Mouse (Mus musculus) bone marrow macrophage, adult 2 months (primary cell): Measurements from ENCODE around the gene Uba7. TPM values are rescaled to one million over a fixed set of nuclear protein-coding genes. Genes with fewer than 3 reads are reported as not detected.
"Not testable (repeated sequence)": the region's sequence is repeated elsewhere in the genome, so short reads cannot be mapped to it uniquely, and the experiment has no call there.

Experiments used
- H3K27ac ChIP-seq: 2 replicates; pipeline ENCODE4 v1.5.1; 2012; ENCODE audit warnings: low read depth, low read length; ENCODE audit not compliant: insufficient read depth
- H3K4me1 ChIP-seq: 2 replicates; pipeline ENCODE4 v1.6.1; 2012; ENCODE audit warnings: low read length; ENCODE audit not compliant: control insufficient read depth, insufficient read depth
- H3K4me3 ChIP-seq: 2 replicates; pipeline ENCODE4 v1.5.1; 2012; ENCODE audit warnings: mild to moderate bottlenecking, low read length, moderate library complexity; ENCODE audit not compliant: insufficient read depth
- CTCF ChIP-seq: IDR thresholded peaks from 2 replicates; pipeline ENCODE4 v1.5.1; 2012; ENCODE audit warnings: low read depth, mild to moderate bottlenecking, low read length, moderate library complexity
- POLR2A ChIP-seq: IDR thresholded peaks from 2 replicates; pipeline ENCODE4 v1.6.1; 2012; ENCODE audit warnings: mild to moderate bottlenecking, low read depth, low read length, borderline replicate concordance
- polyA plus RNA-seq: library from polyadenylated mRNA; stranded (reverse); fragments of >200 nt; gene quantifications from 2 replicates; pipeline ENCODE4 v1.2.4, GENCODE M21; 2012; ENCODE audit not compliant: missing spikeins, insufficient read depth, insufficient read length

Gene Uba7
- polyA plus RNA-seq, 1 experiment = 157 TPM

- TF ChIP-seq CTCF = no peak
- TF ChIP-seq POLR2A = no peak
- H3K4me1 ChIP-seq = peaks cover 22% of the 10 kb centered on the region
- H3K4me3 ChIP-seq = no peak overlapping the region
- H3K27ac ChIP-seq = no peak overlapping the region
These were observed 35.1 kb downstream of the Uba7 start for GRCm38 (mm10) chr9:108010385-108010784.

GRCm38 (mm10) chr9:108013577-108013976, 38.3 kb downstream of the Uba7 start:
- H3K4me3 ChIP-seq, H3K27ac ChIP-seq: not testable (repeated sequence)
- H3K4me1 ChIP-seq = peaks cover 11% of the 10 kb centered on the region

GRCm38 (mm10) chr9:108017127-108017526, 41.8 kb downstream of the Uba7 start:
- Histone ChIP-seq H3K4me3 (no peak overlapping the region), H3K27ac (no peak overlapping the region), H3K4me1 (0 out of 2 replicates have a peak, but pooled peaks cover 5% of the 10 kb centered on the region)
- TF ChIP-seq POLR2A (no peak), CTCF (no peak)

GRCm38 (mm10) chr9:108020741-108021140, 45.4 kb downstream of the Uba7 start:
- Histone ChIP-seq H3K27ac (no peak overlapping the region), H3K4me1 (0 out of 2 replicates have a peak, but pooled peaks cover 5% of the 10 kb centered on the region), H3K4me3 (no peak overlapping the region)
- TF ChIP-seq CTCF (no peak), POLR2A (no peak)

- H3K27ac ChIP-seq = no peak overlapping the region
These were observed 47.9 kb downstream of the Uba7 start for GRCm38 (mm10) chr9:108023216-108023615.

GRCm38 (mm10) chr9:108026584-108026983, 51.3 kb downstream of the Uba7 start:
- TF ChIP-seq POLR2A = no peak
- no peak for TF ChIP-seq CTCF
- Histone ChIP-seq H3K4me1 (no peaks in the 10 kb centered on the region), H3K4me3 (no peak overlapping the region), H3K27ac (no peak overlapping the region)

More at GRCm38 (mm10) chr9:108023216-108023615, 47.9 kb downstream of the Uba7 start:
- no peak for TF ChIP-seq POLR2A
- TF ChIP-seq CTCF = no peak
- no peak overlapping the region for H3K4me3 ChIP-seq
- H3K4me1 ChIP-seq = 0 out of 2 replicates have a peak, but pooled peaks cover 5% of the 10 kb centered on the region

- no peak overlapping the region for H3K27ac ChIP-seq
- H3K4me1 ChIP-seq = no peaks in the 10 kb centered on the region
- H3K4me3 ChIP-seq = no peak overlapping the region
- TF ChIP-seq POLR2A = no peak
- TF ChIP-seq CTCF = no peak
These were observed 52.6 kb downstream of the Uba7 start for GRCm38 (mm10) chr9:108027867-108028266.

- no peak overlapping the region for H3K27ac ChIP-seq
- H3K4me1 ChIP-seq = no peaks in the 10 kb centered on the region
- H3K4me3 ChIP-seq = no peak overlapping the region
- no peak for TF ChIP-seq POLR2A
- TF ChIP-seq CTCF = no peak
These were observed 56.8 kb downstream of the Uba7 start for GRCm38 (mm10) chr9:108032126-108032525.

Other genes starting within 250 kb of the Uba7 start
- 177 and 178 TPM in 2 replicates for gene Rbm5, start 204.5 kb upstream of the Uba7 start, polyA plus RNA-seq
- gene Rbm6, start 102.3 kb upstream of the Uba7 start, polyA plus RNA-seq = 73.5 and 87.0 TPM in 2 replicates
- gene Mon1a, start 87.4 kb upstream of the Uba7 start, polyA plus RNA-seq = 11.4 and 15.3 TPM in 2 replicates
- gene Mst1r, start 68.6 kb upstream of the Uba7 start, polyA plus RNA-seq = not detected in 2 replicates
- not detected in 2 replicates for gene Actl11, start 47.0 kb upstream of the Uba7 start, polyA plus RNA-seq
- not detected in 2 replicates for gene Camkv, start 39.8 kb upstream of the Uba7 start, polyA plus RNA-seq
- gene Traip, start 25.4 kb upstream of the Uba7 start, polyA plus RNA-seq = 5.0 and 6.9 TPM in 2 replicates
- gene Gm20661, start 7.6 kb downstream of the Uba7 start, polyA plus RNA-seq = 1.3 TPM in 2 replicates
- gene Inka1, start 10.4 kb downstream of the Uba7 start, polyA plus RNA-seq = 13.7 and 18.2 TPM in 2 replicates
- gene Cdhr4, start 17.0 kb downstream of the Uba7 start, polyA plus RNA-seq = 5.2 TPM in 1 of 2 replicates, not detected in the other
- gene Gm20662, start 20.8 kb downstream of the Uba7 start, polyA plus RNA-seq = 6.2 TPM in 1 of 2 replicates, not detected in the other
- gene Ip6k1, start 27.0 kb downstream of the Uba7 start, polyA plus RNA-seq = 72.6 and 79.8 TPM in 2 replicates
- 6.7 and 7.1 TPM in 2 replicates for gene Gmppb, start 73.7 kb downstream of the Uba7 start, polyA plus RNA-seq
- 0.79 and 1.0 TPM in 2 replicates for gene Amigo3, start 77.7 kb downstream of the Uba7 start, polyA plus RNA-seq
- not detected in 2 replicates for gene Mst1, start 104.9 kb downstream of the Uba7 start, polyA plus RNA-seq
- 23.5 and 24.9 TPM in 2 replicates for gene Rnf123, start 107.8 kb downstream of the Uba7 start, polyA plus RNA-seq
- 52.2 and 52.7 TPM in 2 replicates for gene Apeh, start 119.1 kb downstream of the Uba7 start, polyA plus RNA-seq
- 2.5 and 3.0 TPM in 2 replicates for gene Bsn, start 214.9 kb downstream of the Uba7 start, polyA plus RNA-seq